Mouse (Mus musculus) spleen, adult 2 months (tissue): ENCODE data around the gene Ssc5d.

Experiments
- CTCF ChIP-seq: fragments of 200-500 bp; IDR thresholded peaks from 2 replicates; pipeline ENCODE4 v1.5.1; 2011; ENCODE audit warnings: mild to moderate bottlenecking, inconsistent platforms; ENCODE audit not compliant: insufficient read depth, insufficient read length, insufficient replicate concordance; ENCODE audit errors: extremely low read depth
- POLR2A ChIP-seq: fragments of 200-500 bp; IDR thresholded peaks from 2 replicates; pipeline ENCODE4 v1.6.1; 2011; ENCODE audit warnings: low read depth, low read length, inconsistent platforms

- TF ChIP-seq CTCF (no peak), POLR2A (no peak)
Measured at GRCm38 (mm10) chr7:4975455-4975854, 49.9 kb downstream of the Ssc5d start.
